Comparison of ENCODE assay signal across 12 mouse cellular contexts in genomic region chr2:146722351-146723025, GRCm38 (mm10).
DNase-seq lines count a peak whose midpoint lies in the region; ATAC-seq lines count a peak whose summit lies in the region.
"Had no signal": no experiment of that assay in that cellular context is flagged by ENCODE, and none has a peak within 500 bp of the region (broad histone marks: within the 10 kb centered on the region; RNA-seq: fewer than 3 reads in every experiment).

No protein-coding gene starts in this region.

- no peaks in the 10 kb centered on the region for H3K36me3 ChIP-seq in forebrain, embryonic 10.5 days (replicated peaks)
- no peaks in the 10 kb centered on the region for H3K36me3 ChIP-seq in forebrain, embryonic 16.5 days (ENCODE audit: control insufficient read depth, insufficient read depth)
- H3K36me3 ChIP-seq in forebrain, embryonic 13.5 days (ENCODE audit: poor library complexity, severe bottlenecking), result no peaks in the 10 kb centered on the region
- H3K36me3 ChIP-seq in limb, embryonic 10.5 days, result no peaks in the 10 kb centered on the region
- H3K36me3 ChIP-seq in neural tube, embryonic 13.5 days, result no peaks in the 10 kb centered on the region
- H3K36me3 ChIP-seq in kidney, embryonic 15.5 days, result no peaks in the 10 kb centered on the region
- H3K36me3 ChIP-seq: G1E; heart, embryonic 13.5 days; intestine, embryonic 15.5 days had no signal

- peak; percentile 45 for DNase-seq in forebrain, embryonic 10.5 days (ENCODE audit: extremely low spot score, low spot score)
- peak; percentile 68 for DNase-seq in limb, embryonic 10.5 days (ENCODE audit: low spot score)
- no peak for DNase-seq in left cerebral cortex, adult 18-20 months (ENCODE audit: low spot score in 2 of 2)

- 15% methylated on average over 8 of the region's 8 CpGs for WGBS in forebrain, embryonic 10.5 days
- 5% methylated on average over 8 of the region's 8 CpGs for WGBS in forebrain, embryonic 16.5 days
- WGBS in forebrain, embryonic 13.5 days, result 2% methylated on average over 8 of the region's 8 CpGs
- 24% methylated on average over 8 of the region's 8 CpGs for WGBS in limb, embryonic 10.5 days
- WGBS in neural tube, embryonic 13.5 days, result 17% methylated on average over 8 of the region's 8 CpGs
- 51% methylated on average over 8 of the region's 8 CpGs for WGBS in kidney, embryonic 15.5 days

- H3K27ac ChIP-seq in forebrain, embryonic 10.5 days, result peak overlapping the region; percentile 62; the same call in 1 of the 2 replicates
- H3K27ac ChIP-seq in forebrain, embryonic 16.5 days (ENCODE audit: low read length), result no peak overlapping the region
- peak overlapping the region; percentile 78 for H3K27ac ChIP-seq in forebrain, embryonic 13.5 days
- H3K27ac ChIP-seq in limb, embryonic 10.5 days, result no peak overlapping the region
- peak overlapping the region; percentile 87 for H3K27ac ChIP-seq in neural tube, embryonic 13.5 days (replicated peaks)
- H3K27ac ChIP-seq in kidney, embryonic 15.5 days, result no peak overlapping the region
- H3K27ac ChIP-seq: heart, embryonic 13.5 days; intestine, embryonic 15.5 days; liver, embryonic 14.5 days had no signal

- no peak overlapping the region for H3K9ac ChIP-seq in forebrain, embryonic 16.5 days (replicated peaks; ENCODE audit: low read depth, low read length)
- H3K9ac ChIP-seq in forebrain, embryonic 13.5 days, result no peak overlapping the region
- H3K9ac ChIP-seq in neural tube, embryonic 13.5 days, result no peak overlapping the region
- H3K9ac ChIP-seq in kidney, embryonic 15.5 days, result no peak overlapping the region
- H3K9ac ChIP-seq: heart, embryonic 13.5 days; intestine, embryonic 15.5 days; liver, embryonic 14.5 days had no signal

- no peak overlapping the region for H3K4me2 ChIP-seq in forebrain, embryonic 16.5 days (ENCODE audit: low read length)
- peak overlapping the region; percentile 24 for H3K4me2 ChIP-seq in forebrain, embryonic 13.5 days
- peak overlapping the region; percentile 18 for H3K4me2 ChIP-seq in neural tube, embryonic 13.5 days
- H3K4me2 ChIP-seq in kidney, embryonic 15.5 days, result no peak overlapping the region
- H3K4me2 ChIP-seq: heart, embryonic 13.5 days; intestine, embryonic 15.5 days had no signal

- no peak overlapping the region for H3K4me3 ChIP-seq in forebrain, embryonic 10.5 days
- H3K4me3 ChIP-seq in forebrain, embryonic 16.5 days (replicated peaks; ENCODE audit: low read length), result no peak overlapping the region
- no peak overlapping the region for H3K4me3 ChIP-seq in forebrain, embryonic 13.5 days
- H3K4me3 ChIP-seq in limb, embryonic 10.5 days, result no peak overlapping the region
- no peak overlapping the region for H3K4me3 ChIP-seq in neural tube, embryonic 13.5 days
- H3K4me3 ChIP-seq in kidney, embryonic 15.5 days (replicated peaks), result no peak overlapping the region
- H3K4me3 ChIP-seq: heart, embryonic 13.5 days; intestine, embryonic 15.5 days had no signal

- no peak for ATAC-seq in forebrain, embryonic 16.5 days
- ATAC-seq in forebrain, embryonic 13.5 days, result 0 out of 2 replicates have a peak, but pooled peaks have one; percentile 22
- peak; percentile 62 for ATAC-seq in neural tube, embryonic 13.5 days (ENCODE audit: low read depth)
- ATAC-seq in kidney, embryonic 15.5 days (replicated peaks; ENCODE audit: low FRiP score), result no peak
- ATAC-seq in inflammation-experienced regulatory T-cells, adult 6 months, result no peak
- ATAC-seq: intestine, embryonic 15.5 days had no signal

- peaks cover 70% of the 10 kb centered on the region for H3K4me1 ChIP-seq in forebrain, embryonic 10.5 days
- H3K4me1 ChIP-seq in forebrain, embryonic 16.5 days (replicated peaks; ENCODE audit: control insufficient read depth, insufficient read depth, low read length), result peaks cover 25% of the 10 kb centered on the region
- H3K4me1 ChIP-seq in forebrain, embryonic 13.5 days, result peaks cover 47% of the 10 kb centered on the region
- H3K4me1 ChIP-seq in limb, embryonic 10.5 days, result peaks cover 31% of the 10 kb centered on the region
- peaks cover 49% of the 10 kb centered on the region for H3K4me1 ChIP-seq in neural tube, embryonic 13.5 days (replicated peaks)
- H3K4me1 ChIP-seq in kidney, embryonic 15.5 days, result no peaks in the 10 kb centered on the region
- H3K4me1 ChIP-seq: heart, embryonic 13.5 days; intestine, embryonic 15.5 days had no signal

- H3K9me3 ChIP-seq in forebrain, embryonic 10.5 days, result no peaks in the 10 kb centered on the region
- H3K9me3 ChIP-seq in forebrain, embryonic 16.5 days (ENCODE audit: control insufficient read depth, low read length), result no peaks in the 10 kb centered on the region
- no peaks in the 10 kb centered on the region for H3K9me3 ChIP-seq in forebrain, embryonic 13.5 days (replicated peaks)
- no peaks in the 10 kb centered on the region for H3K9me3 ChIP-seq in limb, embryonic 10.5 days (replicated peaks)
- H3K9me3 ChIP-seq in neural tube, embryonic 13.5 days, result no peaks in the 10 kb centered on the region
- H3K9me3 ChIP-seq in kidney, embryonic 15.5 days (replicated peaks), result no peaks in the 10 kb centered on the region
- H3K9me3 ChIP-seq: G1E; heart, embryonic 13.5 days; intestine, embryonic 15.5 days had no signal

- peaks cover 85% of the 10 kb centered on the region for H3K27me3 ChIP-seq in forebrain, embryonic 10.5 days (ENCODE audit: poor library complexity, severe bottlenecking)
- H3K27me3 ChIP-seq in forebrain, embryonic 16.5 days (replicated peaks; ENCODE audit: control insufficient read depth, insufficient read depth, low read length), result peaks cover 11% of the 10 kb centered on the region; the same call in 1 of the 2 replicates
- H3K27me3 ChIP-seq in forebrain, embryonic 13.5 days, result peaks cover 44% of the 10 kb centered on the region
- no peaks in the 10 kb centered on the region for H3K27me3 ChIP-seq in limb, embryonic 10.5 days (ENCODE audit: low read depth, poor library complexity, severe bottlenecking)
- 0 out of 2 replicates have a peak, but pooled peaks cover 3% of the 10 kb centered on the region for H3K27me3 ChIP-seq in neural tube, embryonic 13.5 days
- H3K27me3 ChIP-seq in kidney, embryonic 15.5 days, result no peaks in the 10 kb centered on the region
- H3K27me3 ChIP-seq: heart, embryonic 13.5 days; intestine, embryonic 15.5 days had no signal

Comparison
In these comparisons a context has a peak if more than half of its experiments do, and no peak if none do; other contexts are left out.
1. H3K27ac ChIP-seq: peak in forebrain, embryonic 10.5 days (single experiment), forebrain, embryonic 13.5 days (single experiment) and neural tube, embryonic 13.5 days (single experiment); none in forebrain, embryonic 16.5 days (single experiment), limb, embryonic 10.5 days (single experiment) and kidney, embryonic 15.5 days (single experiment).
2. ATAC-seq: peak in forebrain, embryonic 13.5 days (single experiment) and neural tube, embryonic 13.5 days (single experiment); none in forebrain, embryonic 16.5 days (single experiment), kidney, embryonic 15.5 days (single experiment) and inflammation-experienced regulatory T-cells, adult 6 months (single experiment).
3. H3K4me2 ChIP-seq: peak in forebrain, embryonic 13.5 days (single experiment) and neural tube, embryonic 13.5 days (single experiment); none in forebrain, embryonic 16.5 days (single experiment) and kidney, embryonic 15.5 days (single experiment).
4. DNase-seq: peak in forebrain, embryonic 10.5 days (single experiment) and limb, embryonic 10.5 days (single experiment); none in left cerebral cortex, adult 18-20 months (0 of 2).